Mouse (Mus musculus): ENCODE results near the gene Cntn4. TPM values are rescaled to one million over a fixed set of nuclear protein-coding genes. Genes with fewer than 3 reads are reported as not detected.

Cntn4 gene
- polyA plus RNA-seq, 1 experiment from 2014 or later: 0.11 TPM

DNA sequence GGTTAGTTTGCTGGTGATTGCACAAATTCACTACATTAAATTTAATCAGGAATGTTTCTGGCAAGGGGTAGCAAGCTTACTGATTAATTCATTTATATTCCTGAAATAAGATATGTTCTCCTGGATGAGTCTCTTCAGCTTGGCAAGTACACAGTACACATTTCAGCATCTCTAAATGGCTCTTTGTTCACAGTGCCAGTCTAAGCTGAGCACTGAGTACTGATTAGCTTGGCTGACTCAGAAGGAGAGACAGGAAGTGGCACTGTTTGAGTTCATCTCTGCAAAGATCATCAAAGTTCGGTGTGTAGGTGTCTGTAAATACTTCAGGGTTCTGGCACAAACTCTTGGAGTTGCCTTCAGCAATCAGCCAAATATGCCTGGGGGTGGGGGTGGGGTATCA, 169.8 kb downstream of the Cntn4 start:
- Histone ChIP-seq H3K9ac (no peak overlapping the region), H3K4me2 (no peak overlapping the region), H3K27ac (no peak overlapping the region), H3K4me1 (no peaks in the 10 kb centered on the region), H3K4me3 (no peak overlapping the region), H3K36me3 (no peaks in the 10 kb centered on the region), H3K9me3 (replicated peaks) (no peaks in the 10 kb centered on the region), H3K27me3 (replicated peaks) (no peaks in the 10 kb centered on the region)
- WGBS (ENCODE audit: insufficient replicate concordance): 57% methylated on average over 1 of the region's 1 CpGs
- no peak for ATAC-seq

- no peak for ATAC-seq
- Histone ChIP-seq H3K9me3 (replicated peaks) (no peaks in the 10 kb centered on the region), H3K4me3 (no peak overlapping the region), H3K36me3 (no peaks in the 10 kb centered on the region), H3K27me3 (replicated peaks) (no peaks in the 10 kb centered on the region), H3K4me1 (no peaks in the 10 kb centered on the region), H3K4me2 (no peak overlapping the region), H3K27ac (no peak overlapping the region), H3K9ac (no peak overlapping the region)
- WGBS (ENCODE audit: insufficient replicate concordance): 65% methylated on average over 4 of the region's 4 CpGs
Observed at GRCm38 (mm10) chr6:105892838-105893237, 215.4 kb downstream of the Cntn4 start.

- no peaks in the 10 kb centered on the region for H3K4me1 ChIP-seq
- no peak overlapping the region for H3K9ac ChIP-seq
- no peaks in the 10 kb centered on the region for H3K9me3 ChIP-seq (replicated peaks)
- no peak for ATAC-seq
- no peaks in the 10 kb centered on the region for H3K36me3 ChIP-seq
- no peak overlapping the region for H3K4me2 ChIP-seq
- no peak overlapping the region for H3K4me3 ChIP-seq
- no peak overlapping the region for H3K27ac ChIP-seq
- 54% methylated on average over 1 of the region's 1 CpGs for WGBS (ENCODE audit: insufficient replicate concordance)
- H3K27me3 ChIP-seq (replicated peaks): no peaks in the 10 kb centered on the region
Observed at GRCm38 (mm10) chr6:105938485-105938884, 261.0 kb downstream of the Cntn4 start.

DNA sequence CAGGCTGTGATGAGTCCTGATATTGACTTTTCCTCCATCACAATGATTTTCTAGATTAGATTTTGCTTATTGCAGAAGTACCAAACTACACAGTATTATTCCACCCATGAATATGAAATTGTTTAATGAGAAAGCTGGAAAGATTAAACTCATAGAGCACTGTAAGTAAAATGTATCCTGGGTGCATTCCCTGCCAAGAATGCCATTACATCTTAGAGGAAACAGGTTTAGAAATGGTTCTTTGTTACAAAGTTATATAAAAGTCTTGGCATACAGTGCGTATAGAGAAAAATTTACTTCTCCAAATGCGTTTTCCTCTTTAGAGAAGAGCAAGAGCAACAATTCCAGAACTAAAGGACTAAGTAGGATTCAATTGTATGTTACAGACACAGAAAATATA, 261.8 kb downstream of the Cntn4 start:
- Histone ChIP-seq H3K27ac (no peak overlapping the region), H3K4me2 (no peak overlapping the region), H3K4me3 (no peak overlapping the region), H3K4me1 (no peaks in the 10 kb centered on the region), H3K9me3 (replicated peaks) (no peaks in the 10 kb centered on the region), H3K36me3 (no peaks in the 10 kb centered on the region), H3K9ac (no peak overlapping the region), H3K27me3 (replicated peaks) (no peaks in the 10 kb centered on the region)
- ATAC-seq: no peak
- 56% methylated on average over 2 of the region's 2 CpGs for WGBS (ENCODE audit: insufficient replicate concordance)

GRCm38 (mm10) chr6:105940591-105940990, 263.1 kb downstream of the Cntn4 start:
- Histone ChIP-seq H3K4me3 (no peak overlapping the region), H3K4me1 (no peaks in the 10 kb centered on the region), H3K36me3 (no peaks in the 10 kb centered on the region), H3K4me2 (no peak overlapping the region), H3K9me3 (replicated peaks) (no peaks in the 10 kb centered on the region), H3K9ac (no peak overlapping the region), H3K27me3 (replicated peaks) (no peaks in the 10 kb centered on the region), H3K27ac (no peak overlapping the region)
- no peak for ATAC-seq

DNA sequence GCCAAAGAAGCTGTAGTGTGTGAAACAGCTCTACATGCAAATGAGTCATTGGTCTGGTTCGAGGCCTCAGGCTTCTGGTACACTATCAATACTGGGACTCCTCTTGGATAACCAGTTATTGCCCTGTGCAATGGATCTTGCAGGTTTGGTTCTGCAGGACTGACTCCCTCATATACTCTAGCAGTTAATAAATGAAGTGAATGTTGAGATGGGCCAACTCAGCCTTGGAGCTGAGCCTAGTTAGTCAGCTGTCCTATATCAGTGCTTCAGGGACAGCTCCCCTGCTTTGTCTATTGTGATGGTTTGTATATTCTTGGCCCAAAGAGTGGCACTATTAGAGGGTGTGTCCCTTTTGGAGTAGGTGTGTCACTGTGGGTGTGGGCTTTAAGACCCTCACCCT, 314.0 kb downstream of the Cntn4 start:
- Histone ChIP-seq H3K4me3 (no peak overlapping the region), H3K27me3 (replicated peaks) (no peaks in the 10 kb centered on the region), H3K36me3 (no peaks in the 10 kb centered on the region), H3K9ac (no peak overlapping the region), H3K9me3 (replicated peaks) (no peaks in the 10 kb centered on the region), H3K4me2 (no peak overlapping the region), H3K27ac (no peak overlapping the region), H3K4me1 (no peaks in the 10 kb centered on the region)
- WGBS (ENCODE audit: insufficient replicate concordance): 46% methylated on average over 1 of the region's 1 CpGs
- no peak for ATAC-seq

GRCm38 (mm10) chr6:106013018-106013417, 335.6 kb downstream of the Cntn4 start:
- H3K36me3 ChIP-seq: no peaks in the 10 kb centered on the region
- H3K4me3 ChIP-seq: no peak overlapping the region
- no peak for ATAC-seq
- H3K4me2 ChIP-seq: no peak overlapping the region
- WGBS (ENCODE audit: insufficient replicate concordance): 69% methylated on average over 5 of the region's 5 CpGs
- no peak overlapping the region for H3K9ac ChIP-seq
- no peak overlapping the region for H3K27ac ChIP-seq
- no peaks in the 10 kb centered on the region for H3K4me1 ChIP-seq
- no peaks in the 10 kb centered on the region for H3K27me3 ChIP-seq (replicated peaks)
- no peaks in the 10 kb centered on the region for H3K9me3 ChIP-seq (replicated peaks)

DNA sequence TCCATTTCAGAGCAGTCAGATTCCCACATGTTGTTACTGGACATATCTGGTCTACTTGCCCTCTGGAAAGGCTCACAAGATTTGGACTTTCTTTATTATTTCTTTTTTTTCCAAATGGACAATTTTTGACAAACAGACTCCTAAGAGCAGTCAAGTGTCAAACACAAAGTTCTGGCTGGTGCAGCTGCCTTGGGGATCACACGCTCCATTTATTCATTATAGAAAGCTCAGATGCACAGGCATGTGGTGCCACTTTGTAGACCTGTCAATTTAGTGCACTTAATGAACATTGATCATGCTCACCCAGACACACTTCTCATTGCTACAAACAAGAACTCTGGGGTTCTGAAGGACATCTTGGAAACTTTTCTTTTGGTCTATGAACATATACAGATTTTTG, 337.7 kb downstream of the Cntn4 start:
- 60% methylated on average over 1 of the region's 1 CpGs for WGBS (ENCODE audit: insufficient replicate concordance)
- no peak overlapping the region for H3K4me3 ChIP-seq
- ATAC-seq: no peak
- no peaks in the 10 kb centered on the region for H3K36me3 ChIP-seq
- no peak overlapping the region for H3K9ac ChIP-seq
- H3K27ac ChIP-seq: no peak overlapping the region
- no peaks in the 10 kb centered on the region for H3K9me3 ChIP-seq (replicated peaks)
- no peaks in the 10 kb centered on the region for H3K27me3 ChIP-seq (replicated peaks)
- H3K4me2 ChIP-seq: no peak overlapping the region
- H3K4me1 ChIP-seq: no peaks in the 10 kb centered on the region

GRCm38 (mm10) chr6:106048878-106049277, 371.4 kb downstream of the Cntn4 start:
- H3K27ac ChIP-seq: no peak overlapping the region
- no peak overlapping the region for H3K4me3 ChIP-seq
- ATAC-seq: no peak
- no peaks in the 10 kb centered on the region for H3K4me1 ChIP-seq
- H3K9ac ChIP-seq: no peak overlapping the region
- no peaks in the 10 kb centered on the region for H3K36me3 ChIP-seq
- no peaks in the 10 kb centered on the region for H3K9me3 ChIP-seq (replicated peaks)
- no peaks in the 10 kb centered on the region for H3K27me3 ChIP-seq (replicated peaks)
- no peak overlapping the region for H3K4me2 ChIP-seq
- WGBS (ENCODE audit: insufficient replicate concordance): 76% methylated on average over 2 of the region's 2 CpGs

DNA sequence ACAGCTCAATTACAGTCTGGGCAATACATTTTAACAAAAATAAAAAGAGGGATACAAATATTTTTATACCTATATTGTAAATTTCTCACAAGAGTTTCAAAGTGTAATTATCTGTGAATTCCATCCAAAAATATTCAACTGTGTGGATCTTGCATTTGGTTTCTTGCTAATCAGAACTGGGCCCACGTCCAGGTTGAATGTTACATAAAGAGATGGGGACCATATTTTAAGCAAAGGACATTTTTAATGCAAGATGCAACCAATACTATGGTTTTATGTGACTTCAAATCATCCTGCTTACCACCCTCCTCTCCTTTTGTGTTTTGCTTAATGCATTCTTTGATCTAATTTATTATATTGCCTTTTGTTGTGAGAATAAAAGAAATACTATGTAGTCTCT, 378.7 kb downstream of the Cntn4 start:
- H3K4me2 ChIP-seq: no peak overlapping the region
- no peak for ATAC-seq
- 41% methylated on average over 1 of the region's 1 CpGs for WGBS (ENCODE audit: insufficient replicate concordance)

DNA sequence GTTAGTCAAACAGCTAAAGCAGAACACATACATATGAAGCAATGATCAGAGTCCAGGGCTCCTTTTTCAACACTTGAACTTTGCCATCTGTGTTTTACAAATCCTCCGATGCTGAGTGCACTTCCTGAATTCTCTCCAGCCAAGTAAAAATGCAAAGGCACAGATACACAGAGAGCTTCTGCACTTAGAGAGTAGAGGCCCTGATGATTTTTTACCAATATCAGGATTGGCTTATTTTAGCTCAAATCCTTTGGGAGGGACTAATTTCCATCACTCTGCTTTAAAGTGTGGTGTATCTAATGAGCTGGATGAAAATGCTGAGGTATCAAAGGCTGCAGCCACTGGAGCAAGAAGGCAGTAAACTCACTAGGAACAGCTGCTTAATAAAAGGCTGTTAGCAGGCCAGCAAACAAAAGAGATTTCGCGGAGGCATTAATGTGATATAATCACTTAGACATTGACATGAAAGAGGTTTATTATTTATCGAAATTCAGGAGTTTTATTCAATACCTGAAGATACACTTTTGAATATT, 400.7 kb downstream of the Cntn4 start:
- H3K9me3 ChIP-seq (replicated peaks): no peaks in the 10 kb centered on the region
- no peaks in the 10 kb centered on the region for H3K36me3 ChIP-seq
- WGBS (ENCODE audit: insufficient replicate concordance): 69% methylated on average over 4 of the region's 4 CpGs
- no peak overlapping the region for H3K27ac ChIP-seq
- no peak overlapping the region for H3K9ac ChIP-seq
- no peaks in the 10 kb centered on the region for H3K4me1 ChIP-seq
- H3K4me2 ChIP-seq: no peak overlapping the region
- no peak for ATAC-seq
- no peak overlapping the region for H3K4me3 ChIP-seq
- H3K27me3 ChIP-seq (replicated peaks): no peaks in the 10 kb centered on the region

More for the DNA sequence above, 378.7 kb downstream of the Cntn4 start:
- Histone ChIP-seq H3K4me1 (no peaks in the 10 kb centered on the region), H3K4me3 (no peak overlapping the region), H3K36me3 (no peaks in the 10 kb centered on the region), H3K9ac (no peak overlapping the region), H3K27ac (no peak overlapping the region), H3K9me3 (replicated peaks) (no peaks in the 10 kb centered on the region), H3K27me3 (replicated peaks) (no peaks in the 10 kb centered on the region)

DNA sequence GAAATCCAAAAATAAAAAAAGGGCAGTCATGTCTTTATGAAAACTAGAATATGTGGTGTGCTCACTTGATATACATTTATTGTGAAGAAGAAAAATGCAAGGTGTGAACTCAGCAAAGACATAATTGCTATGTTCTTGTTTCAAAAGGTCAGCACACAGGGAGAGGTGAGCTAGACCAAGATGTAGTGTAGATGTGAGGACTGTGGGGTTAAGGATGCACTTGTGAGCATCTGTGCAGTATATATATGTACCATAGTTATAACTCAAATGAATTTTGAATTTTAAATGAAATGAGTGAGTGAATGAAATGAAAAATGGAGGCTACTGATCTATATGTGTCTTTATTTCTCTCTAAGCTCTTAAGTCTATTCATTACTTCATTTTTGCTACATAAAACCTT, 401.2 kb downstream of the Cntn4 start:
- Histone ChIP-seq H3K27ac (no peak overlapping the region), H3K4me2 (no peak overlapping the region), H3K9ac (no peak overlapping the region), H3K4me3 (no peak overlapping the region), H3K27me3 (replicated peaks) (no peaks in the 10 kb centered on the region), H3K4me1 (no peaks in the 10 kb centered on the region), H3K9me3 (replicated peaks) (no peaks in the 10 kb centered on the region), H3K36me3 (no peaks in the 10 kb centered on the region)
- no peak for ATAC-seq

- Histone ChIP-seq H3K9me3 (replicated peaks) (no peaks in the 10 kb centered on the region), H3K27ac (no peak overlapping the region), H3K9ac (no peak overlapping the region), H3K27me3 (replicated peaks) (no peaks in the 10 kb centered on the region), H3K4me3 (no peak overlapping the region), H3K36me3 (no peaks in the 10 kb centered on the region), H3K4me1 (no peaks in the 10 kb centered on the region), H3K4me2 (no peak overlapping the region)
- WGBS (ENCODE audit: insufficient replicate concordance): 66% methylated on average over 4 of the region's 4 CpGs
- ATAC-seq: no peak
Observed at GRCm38 (mm10) chr6:106097856-106098255, 420.4 kb downstream of the Cntn4 start.
